Mouse (Mus musculus) megakaryocyte progenitor cell, adult 5-6 weeks (primary cell): ENCODE results near the gene Doc2b. TPM values are rescaled to one million over a fixed set of nuclear protein-coding genes. Genes with fewer than 3 reads are reported as not detected.

Source experiments
- ATAC-seq: replicated peaks from 2 replicates; pipeline ENCODE4 v1.8.0; 2016; ENCODE audit warnings: mild to moderate bottlenecking, moderate TSS enrichment, inconsistent platforms; ENCODE audit not compliant: poor library complexity
- total RNA-seq, 2 experiments: library from RNA; stranded (forward) in 1 of 2; stranded (reverse) in 1 of 2; fragments of 157-497, 149-512 nt in 1 of 2; fragments of 200-1000 nt in 1 of 2; gene quantifications; 2 replicates each; pipeline versions ENCODE4 v1.2.3 to v1.2.4; 2015 to 2017

Gene Doc2b
- total RNA-seq (2015) (not detected in 2 replicates), total RNA-seq (2017) (not detected in 2 replicates)

GRCm38 (mm10) chr11:75796029-75796445, at the start of gene Doc2b:
Doc2b (minus strand) TSS chr11:75796049.
- no peak; the same call in 1 of the 2 replicates for ATAC-seq

- ATAC-seq, result no peak
These were observed 47.2 kb upstream of the Doc2b start for GRCm38 (mm10) chr11:75842904-75843619.

GRCm38 (mm10) chr11:75841503-75841902, 45.7 kb upstream of the Doc2b start:
- no peak for ATAC-seq

- no peak for ATAC-seq
These were observed 43.9 kb upstream of the Doc2b start for GRCm38 (mm10) chr11:75839536-75840430.

GRCm38 (mm10) chr11:75838861-75839426, 43.1 kb upstream of the Doc2b start:
- no peak for ATAC-seq

- ATAC-seq, result no peak
These were observed 40.4 kb upstream of the Doc2b start for GRCm38 (mm10) chr11:75836240-75836610.

GRCm38 (mm10) chr11:75835587-75836239, 39.9 kb upstream of the Doc2b start:
- no peak for ATAC-seq

GRCm38 (mm10) chr11:75833081-75833480, 37.2 kb upstream of the Doc2b start:
- no peak for ATAC-seq

GRCm38 (mm10) chr11:75830386-75830785, 34.5 kb upstream of the Doc2b start:
- ATAC-seq, result no peak

- ATAC-seq, result no peak
These were observed 31.6 kb upstream of the Doc2b start for GRCm38 (mm10) chr11:75827414-75827813.

GRCm38 (mm10) chr11:75823506-75823905, 27.7 kb upstream of the Doc2b start:
- no peak for ATAC-seq

GRCm38 (mm10) chr11:75813085-75813484, 17.2 kb upstream of the Doc2b start:
- ATAC-seq, result no peak

GRCm38 (mm10) chr11:75811900-75812299, 16.1 kb upstream of the Doc2b start:
- no peak for ATAC-seq

GRCm38 (mm10) chr11:75810526-75810925, 14.7 kb upstream of the Doc2b start:
- no peak for ATAC-seq

GRCm38 (mm10) chr11:75807486-75807885, 11.6 kb upstream of the Doc2b start:
- ATAC-seq, result no peak

GRCm38 (mm10) chr11:75801771-75802550, 6.1 kb upstream of the Doc2b start:
- ATAC-seq, result no peak

- ATAC-seq, result no peak
These were observed 5.5 kb upstream of the Doc2b start for GRCm38 (mm10) chr11:75801369-75801768.

GRCm38 (mm10) chr11:75796536-75797246, 842 bp upstream of the Doc2b start:
- no peak for ATAC-seq

GRCm38 (mm10) chr11:75795321-75795636, 570 bp downstream of the Doc2b start:
- no peak for ATAC-seq
